Mouse (Mus musculus) cerebellum, adult 8-10 months (tissue): ENCODE data around the gene Rnase2b.
A peak's percentile ranks its signal among the peaks of the same experiment; 100 is the strongest.
"Not testable (repeated sequence)": the region's sequence is repeated elsewhere in the genome, so short reads cannot be mapped to it uniquely, and the experiment has no call there.

Experiments
- DNase-seq: peaks from one replicate; pipeline ENCODE4 v3.0.0; 2022

Gene Rnase2b

GRCm38 (mm10) chr14:51152249-51152870 lies 9.7 kb upstream of the Rnase2b start:
- no peak for DNase-seq

- no peak for DNase-seq
These were observed 5.9 kb upstream of the Rnase2b start for GRCm38 (mm10) chr14:51156056-51156735.

DNA sequence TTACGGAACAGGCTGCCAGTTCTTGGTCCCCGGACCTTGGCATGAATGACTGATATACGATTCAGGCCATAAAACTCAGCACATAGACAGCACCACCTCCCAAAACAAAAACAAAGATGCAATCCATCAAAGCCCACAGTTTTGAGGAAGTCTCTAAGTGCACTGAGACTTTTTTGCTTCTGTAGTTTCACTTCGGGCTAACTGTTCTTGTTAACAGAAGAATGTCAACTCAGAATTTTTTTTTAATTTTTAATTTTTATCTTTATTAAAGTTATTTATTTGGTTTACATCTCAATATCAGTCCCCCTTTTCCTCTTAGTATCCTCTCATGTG lies 5.4 kb upstream of the Rnase2b start:
- DNase-seq: no peak

DNA sequence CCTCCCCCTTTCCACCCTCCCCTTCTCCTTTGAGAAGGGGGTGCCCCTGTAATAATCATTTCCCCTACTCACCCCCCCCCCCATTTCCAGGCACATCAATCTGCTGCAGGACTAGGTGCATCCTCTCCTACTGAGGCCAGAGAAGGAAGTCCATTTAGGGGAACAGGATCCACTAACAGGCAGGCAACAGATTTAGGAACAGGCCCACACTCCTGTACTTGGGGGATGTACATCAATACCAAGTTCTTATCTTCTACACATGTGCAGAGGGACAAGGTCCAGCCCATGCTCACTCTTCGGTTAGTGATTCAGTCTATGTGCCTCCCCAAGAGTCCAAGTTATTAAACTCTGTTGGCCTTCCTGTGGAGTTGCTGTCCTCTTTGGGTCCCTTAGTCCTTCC lies 5.0 kb upstream of the Rnase2b start:
- DNase-seq: no peak

DNA sequence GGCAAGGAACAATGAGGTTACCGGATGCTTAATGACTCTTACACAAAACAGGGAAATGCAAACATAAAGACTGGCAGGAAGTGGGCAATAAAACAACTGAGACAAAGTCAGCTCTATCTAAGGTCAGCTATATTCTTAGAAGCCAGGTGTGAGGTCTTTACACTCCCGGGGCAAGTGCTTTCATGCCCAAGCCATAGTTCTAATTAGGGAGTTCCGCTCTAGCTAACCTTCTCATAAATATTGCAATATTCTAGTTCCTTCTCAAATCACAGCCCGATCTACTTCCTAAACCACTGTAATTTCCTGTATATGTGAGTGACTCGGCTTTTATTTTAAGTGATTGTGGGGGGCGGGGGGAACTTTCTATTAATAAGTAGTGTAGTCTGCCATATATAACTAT lies 1.3 kb downstream of the Rnase2b start:
- not testable (repeated sequence) for DNase-seq

- DNase-seq: no peak
These were observed 3.4 kb downstream of the Rnase2b start for GRCm38 (mm10) chr14:51165435-51165834.

GRCm38 (mm10) chr14:51166068-51166467 lies 4.0 kb downstream of the Rnase2b start:
- no peak for DNase-seq

DNA sequence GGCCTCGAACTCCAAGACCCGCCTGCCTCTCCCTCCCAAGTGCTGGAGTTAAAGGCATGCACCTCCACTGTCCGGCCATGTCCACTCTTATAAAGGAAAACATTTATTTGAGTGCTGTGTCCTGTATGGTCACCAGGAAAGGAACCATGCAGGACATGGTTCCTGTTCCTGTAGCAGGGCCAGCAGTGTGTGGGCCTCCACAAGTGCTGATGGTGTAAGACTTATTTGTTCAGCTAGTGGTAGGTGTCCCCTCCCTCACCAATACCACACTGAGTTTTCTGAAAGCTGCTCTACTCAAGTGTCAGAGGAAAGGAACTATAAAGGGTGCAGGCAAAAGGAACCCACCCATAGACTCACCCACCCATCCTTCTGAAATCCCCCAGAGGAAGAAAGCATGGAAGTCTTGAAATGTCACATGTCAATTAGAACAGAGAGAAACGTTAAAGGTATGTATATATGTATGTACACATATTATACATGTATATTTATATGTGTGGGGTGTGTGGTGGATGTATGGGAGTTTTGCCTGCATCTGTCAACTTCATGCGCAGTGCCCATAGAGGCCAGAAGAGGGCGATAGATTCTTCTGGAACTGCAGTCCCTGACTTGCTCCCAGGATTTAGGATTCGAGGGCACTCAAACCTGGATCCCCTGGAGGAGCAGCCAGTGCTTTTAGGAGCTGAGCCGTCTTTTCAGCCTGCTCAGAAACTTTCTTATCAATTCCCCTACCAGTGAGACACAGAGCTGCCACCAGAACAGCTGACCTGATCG lies 10.2 kb downstream of the Rnase2b start:
- peak; percentile 15 for DNase-seq

- DNase-seq: not testable (repeated sequence)
These were observed 10.9 kb downstream of the Rnase2b start for GRCm38 (mm10) chr14:51172947-51173346.

DNA sequence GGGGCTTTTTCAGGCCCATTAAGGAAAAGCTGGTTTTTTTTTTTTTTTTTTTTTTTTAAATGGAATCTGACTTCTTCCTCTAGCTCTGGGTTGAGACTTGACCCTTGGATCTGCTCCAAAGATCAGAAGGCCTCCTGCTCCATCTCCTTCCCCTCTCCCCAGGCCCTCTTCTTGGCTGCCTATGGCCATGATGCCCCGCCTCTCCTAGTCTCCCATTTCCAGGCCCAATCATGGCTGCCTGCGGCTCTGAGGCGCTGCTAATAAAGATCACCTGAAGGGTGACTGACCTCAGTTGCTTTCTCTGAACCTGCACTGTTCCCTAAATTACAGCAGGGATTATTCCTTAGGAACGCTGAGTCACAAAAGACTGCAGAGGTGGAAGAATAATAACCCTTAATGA lies 11.8 kb downstream of the Rnase2b start:
- no peak for DNase-seq

- not testable (repeated sequence) for DNase-seq
These were observed 19.0 kb downstream of the Rnase2b start for GRCm38 (mm10) chr14:51181051-51181450.

DNA sequence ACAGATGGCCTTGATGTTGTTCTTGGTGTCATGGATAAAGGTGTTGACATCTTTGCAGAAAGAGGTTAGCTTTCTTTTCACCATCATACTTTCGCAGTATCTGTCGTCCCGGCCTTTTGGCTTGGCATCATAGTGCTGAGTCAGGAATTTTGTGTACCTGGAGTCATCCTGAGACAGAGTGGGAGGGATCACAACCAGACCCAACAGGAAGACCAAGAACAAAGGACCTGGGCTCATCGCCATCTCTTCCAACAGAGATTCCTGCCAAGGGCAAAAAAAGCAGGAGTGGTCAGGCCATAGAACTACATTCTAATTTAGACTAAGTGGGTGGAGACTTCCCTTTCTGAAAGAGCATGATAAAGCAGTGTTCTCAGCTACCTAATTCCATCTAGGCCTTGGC lies 33.6 kb downstream of the Rnase2b start:
- no peak for DNase-seq

- no peak for DNase-seq
These were observed 37.3 kb downstream of the Rnase2b start, which contains the start of gene Ang2 for GRCm38 (mm10) chr14:51199098-51200023. TSS of gene Ang2 (minus strand) at chr14:51199148.

GRCm38 (mm10) chr14:51200054-51200453 lies 38.0 kb downstream of the Rnase2b start:
- DNase-seq: no peak

DNA sequence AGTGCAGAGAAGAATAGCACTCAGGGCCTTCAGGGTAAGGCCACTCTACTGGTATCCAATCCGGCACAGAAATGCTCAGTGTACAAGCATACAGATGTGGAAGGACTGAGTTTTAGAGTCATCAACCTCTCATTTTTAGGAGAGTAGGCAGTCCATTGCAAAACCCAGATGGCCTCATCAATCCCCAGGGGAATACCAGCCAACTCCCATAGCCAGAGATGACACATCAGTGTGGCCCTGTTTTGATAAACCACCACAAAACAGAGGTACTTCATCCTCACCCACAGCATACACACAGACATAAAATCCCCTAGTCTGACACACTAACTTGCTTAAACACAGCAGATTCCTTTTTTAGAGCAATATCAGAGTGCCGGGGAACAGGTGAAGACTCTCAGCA lies 38.4 kb downstream of the Rnase2b start:
- DNase-seq: no peak

DNA sequence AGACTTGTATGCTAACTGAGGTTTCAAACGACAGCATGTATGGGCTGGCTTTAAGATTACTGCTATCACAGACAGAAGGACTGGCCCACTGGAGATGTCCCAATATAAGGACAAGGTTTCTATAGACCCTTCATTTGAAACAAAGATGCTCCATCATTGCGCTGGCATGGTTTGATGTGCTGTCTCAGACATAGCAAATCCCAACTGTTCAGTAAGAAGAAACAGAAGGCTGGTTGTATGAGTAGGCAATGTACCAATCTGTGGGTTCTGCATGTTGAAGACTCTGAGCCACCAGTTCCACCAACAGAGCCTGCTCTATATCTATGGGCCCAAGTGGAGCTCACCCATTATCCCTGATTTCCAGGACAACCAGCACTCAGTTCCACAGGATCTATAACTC lies 41.1 kb downstream of the Rnase2b start, which contains the start of gene Ear14:
TSS of gene Ear14 (plus strand) at position 277 of the 400 bp plus-strand sequence.
- DNase-seq: no peak
